Mouse (Mus musculus) heart, embryonic 15.5 days (tissue): ENCODE results near the gene Siva1. TPM values are rescaled to one million over a fixed set of nuclear protein-coding genes. Genes with fewer than 3 reads are reported as not detected.

Experiments used
- ATAC-seq: fragments of 200-750 bp; cut with Nextera tagmentation; replicated peaks from 2 replicates; pipeline ENCODE4 v1.8.0; 2017; ENCODE audit warnings: low read depth, moderate TSS enrichment; ENCODE audit not compliant: insufficient number of reproducible peaks, insufficient read depth, low FRiP score
- H3K27ac ChIP-seq: fragments of 300-500 bp; sonication (generic); 2 replicates; pipeline ENCODE4 v1.5.1; 2015; ENCODE audit warnings: mild to moderate bottlenecking, inconsistent platforms
- H3K27me3 ChIP-seq: fragments of 300-500 bp; sonication (generic); 2 replicates; pipeline ENCODE4 v1.6.1; 2015; ENCODE audit warnings: inconsistent platforms
- H3K36me3 ChIP-seq: fragments of 300-500 bp; sonication (generic); 2 replicates; pipeline ENCODE4 v1.6.1; 2015; ENCODE audit warnings: mild to moderate bottlenecking, inconsistent platforms
- H3K4me1 ChIP-seq: fragments of 300-500 bp; sonication (generic); replicated peaks from 2 replicates; pipeline ENCODE4 v1.6.1; 2015; ENCODE audit warnings: inconsistent platforms
- H3K4me2 ChIP-seq: fragments of 300-500 bp; sonication (generic); 2 replicates; pipeline ENCODE4 v1.6.1; 2015; ENCODE audit warnings: inconsistent platforms, mild to moderate bottlenecking, moderate library complexity
- H3K4me3 ChIP-seq: fragments of 300-500 bp; sonication (generic); 2 replicates; pipeline ENCODE4 v1.5.1; 2015; ENCODE audit warnings: mild to moderate bottlenecking, inconsistent platforms
- H3K9ac ChIP-seq: fragments of 300-500 bp; sonication (generic); 2 replicates; pipeline ENCODE4 v1.6.1; 2015; ENCODE audit warnings: mild to moderate bottlenecking, inconsistent platforms
- H3K9me3 ChIP-seq: fragments of 300-500 bp; sonication (generic); replicated peaks from 2 replicates; pipeline ENCODE4 v1.6.1; 2016; ENCODE audit warnings: inconsistent platforms
- WGBS: fragments of 180-500 bp; shearing (Covaris S2); methylation state at CpG from one replicate; pipeline ENCODE4 v1.1.7; 2015; ENCODE audit warnings: mixed read lengths; 5-methylcytosine and 5-hydroxymethylcytosine counted together
- polyA plus RNA-seq: library from polyadenylated mRNA; unstranded; fragments of >200 nt; fragmentation: Nextera tagmentation; extraction: Ambion mirVana; gene quantifications from 2 replicates; pipeline ENCODE4 v1.2.1, GENCODE M21; 2015

Siva1 gene
- polyA plus RNA-seq, 1 experiment from 2014 or later = 95.4 TPM

GRCm38 (mm10) chr12:112660576-112661326 is 16.3 kb downstream of the Siva1 start:
- Histone ChIP-seq H3K4me3 (peak overlapping the region; percentile 9; the same call in 1 of the 2 replicates), H3K36me3 (peaks cover 54% of the 10 kb centered on the region), H3K4me1 (peaks cover 78% of the 10 kb centered on the region), H3K27ac (peak overlapping the region; percentile 95), H3K9me3 (no peaks in the 10 kb centered on the region), H3K27me3 (no peaks in the 10 kb centered on the region), H3K9ac (peak overlapping the region; percentile 38), H3K4me2 (peak overlapping the region; percentile 52)
- 26% methylated on average over 5 of the region's 5 CpGs for WGBS
- peak; percentile 86 for ATAC-seq

GRCm38 (mm10) chr12:112661327-112661605 is 16.8 kb downstream of the Siva1 start:
- H3K4me3 ChIP-seq = peak overlapping the region; percentile 4; the same call in 1 of the 2 replicates
- H3K27ac ChIP-seq = peak overlapping the region; percentile 95
- peaks cover 83% of the 10 kb centered on the region for H3K4me1 ChIP-seq
- H3K27me3 ChIP-seq = no peaks in the 10 kb centered on the region
- 38% methylated on average over 3 of the region's 3 CpGs for WGBS
- peaks cover 49% of the 10 kb centered on the region for H3K36me3 ChIP-seq
- H3K9ac ChIP-seq = peak overlapping the region; percentile 38
- H3K9me3 ChIP-seq = no peaks in the 10 kb centered on the region
- ATAC-seq = no peak
- H3K4me2 ChIP-seq = peak overlapping the region; percentile 52

DNA sequence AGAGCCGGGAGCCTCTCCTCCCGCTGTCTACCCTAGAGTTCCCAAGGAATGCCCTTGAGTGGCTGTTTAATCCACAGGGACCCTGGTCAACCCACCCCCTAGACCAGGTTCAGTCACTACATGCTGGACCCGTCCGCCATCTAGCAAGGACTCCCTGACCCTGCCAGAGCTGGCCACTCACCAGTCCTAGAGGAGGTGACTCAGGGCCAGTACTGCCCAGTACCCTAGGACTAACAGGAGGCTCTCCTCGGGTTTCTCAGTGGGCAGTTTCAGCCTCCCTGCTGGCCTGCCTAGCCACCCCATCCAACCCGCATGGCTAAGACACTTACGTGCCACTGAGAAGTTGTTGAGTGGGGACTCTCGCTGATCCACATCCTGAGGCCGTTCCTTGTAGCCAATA is 17.4 kb downstream of the Siva1 start:
- no peaks in the 10 kb centered on the region for H3K9me3 ChIP-seq
- 57% methylated on average over 9 of the region's 9 CpGs for WGBS
- H3K27me3 ChIP-seq = no peaks in the 10 kb centered on the region
- H3K9ac ChIP-seq = peak overlapping the region; percentile 38
- H3K36me3 ChIP-seq = peaks cover 43% of the 10 kb centered on the region
- peak overlapping the region; percentile 95 for H3K27ac ChIP-seq
- peak overlapping the region; percentile 52 for H3K4me2 ChIP-seq
- H3K4me3 ChIP-seq = no peak overlapping the region
- peaks cover 89% of the 10 kb centered on the region for H3K4me1 ChIP-seq
- no peak for ATAC-seq

DNA sequence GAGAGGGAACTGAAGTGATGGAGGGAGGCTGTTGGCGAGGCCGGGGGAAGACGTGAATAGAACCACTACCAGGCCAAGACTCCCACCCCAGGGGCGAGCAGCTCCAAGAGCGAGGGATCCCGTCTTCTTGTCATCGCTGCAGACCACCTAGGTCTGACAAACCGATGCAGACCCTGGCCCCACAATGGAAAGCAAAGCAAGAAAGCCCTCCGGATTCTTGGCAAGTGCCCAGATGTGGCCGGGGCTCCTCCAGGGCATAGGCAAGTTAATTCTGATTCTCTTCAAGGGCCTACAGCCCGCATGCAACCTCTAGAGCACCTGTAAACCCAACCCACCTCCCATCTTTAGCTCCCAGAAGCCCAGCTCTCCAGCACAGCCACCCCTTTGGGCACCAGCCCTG is 18.8 kb downstream of the Siva1 start:
- WGBS = 79% methylated on average over 11 of the region's 11 CpGs
- Histone ChIP-seq H3K27me3 (no peaks in the 10 kb centered on the region), H3K4me3 (no peak overlapping the region), H3K9ac (no peak overlapping the region), H3K4me1 (peaks cover 100% of the 10 kb centered on the region), H3K4me2 (no peak overlapping the region), H3K36me3 (peaks cover 40% of the 10 kb centered on the region), H3K9me3 (no peaks in the 10 kb centered on the region), H3K27ac (peak overlapping the region; percentile 95)
- no peak for ATAC-seq

DNA sequence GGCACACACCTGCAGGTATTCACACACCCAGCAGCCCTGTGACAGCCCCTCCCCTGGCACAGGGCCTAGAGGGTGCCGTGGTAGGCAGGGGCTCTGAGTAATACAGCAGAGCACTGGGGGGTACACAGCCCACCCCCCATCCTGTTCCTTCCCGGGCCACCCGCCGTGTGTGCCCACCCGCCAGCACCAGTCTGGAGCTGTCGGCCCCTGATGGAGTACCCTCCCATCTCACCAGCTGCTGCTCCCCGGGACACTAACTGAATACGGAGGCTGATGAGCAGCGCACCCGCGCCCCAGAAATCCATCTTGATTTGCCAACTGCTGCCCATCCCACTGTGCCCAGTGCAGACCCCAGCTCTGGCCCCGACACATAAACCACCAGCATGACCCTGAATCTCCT is 19.2 kb downstream of the Siva1 start:
- Histone ChIP-seq H3K4me3 (no peak overlapping the region), H3K36me3 (peaks cover 40% of the 10 kb centered on the region), H3K4me2 (no peak overlapping the region), H3K4me1 (peaks cover 100% of the 10 kb centered on the region), H3K9me3 (no peaks in the 10 kb centered on the region), H3K27ac (peak overlapping the region; percentile 95), H3K27me3 (no peaks in the 10 kb centered on the region), H3K9ac (no peak overlapping the region)
- no peak for ATAC-seq
- WGBS = 82% methylated on average over 12 of the region's 12 CpGs

GRCm38 (mm10) chr12:112664124-112664523 is 19.6 kb downstream of the Siva1 start:
- WGBS = 34% methylated on average over 2 of the region's 2 CpGs
- Histone ChIP-seq H3K9me3 (no peaks in the 10 kb centered on the region), H3K27me3 (no peaks in the 10 kb centered on the region), H3K9ac (peak overlapping the region; percentile 37; the same call in 1 of the 2 replicates), H3K4me2 (no peak overlapping the region), H3K4me1 (peaks cover 100% of the 10 kb centered on the region), H3K36me3 (peaks cover 40% of the 10 kb centered on the region), H3K27ac (peak overlapping the region; percentile 95), H3K4me3 (no peak overlapping the region)
- no peak for ATAC-seq

- no peak for ATAC-seq
- H3K4me1 ChIP-seq = peaks cover 100% of the 10 kb centered on the region
- peak overlapping the region; percentile 42; the same call in 1 of the 2 replicates for H3K4me2 ChIP-seq
- 0 out of 2 replicates have a peak overlapping the region, but pooled peaks have one; percentile 2 for H3K4me3 ChIP-seq
- no peaks in the 10 kb centered on the region for H3K9me3 ChIP-seq
- H3K27ac ChIP-seq = peak overlapping the region; percentile 80
- H3K27me3 ChIP-seq = no peaks in the 10 kb centered on the region
- 50% methylated on average over 5 of the region's 5 CpGs for WGBS
- H3K9ac ChIP-seq = peak overlapping the region; percentile 11; the same call in 1 of the 2 replicates
- H3K36me3 ChIP-seq = peaks cover 40% of the 10 kb centered on the region
Observed at GRCm38 (mm10) chr12:112664656-112665055, 20.2 kb downstream of the Siva1 start.

- 22% methylated on average over 18 of the region's 18 CpGs for WGBS
- H3K9ac ChIP-seq = peak overlapping the region; percentile 34
- H3K4me2 ChIP-seq = peak overlapping the region; percentile 42
- no peaks in the 10 kb centered on the region for H3K27me3 ChIP-seq
- H3K4me1 ChIP-seq = peaks cover 100% of the 10 kb centered on the region
- H3K9me3 ChIP-seq = no peaks in the 10 kb centered on the region
- peaks cover 43% of the 10 kb centered on the region for H3K36me3 ChIP-seq
- H3K27ac ChIP-seq = peak overlapping the region; percentile 80
- H3K4me3 ChIP-seq = peak overlapping the region; percentile 2; the same call in 1 of the 2 replicates
- ATAC-seq = no peak; the same call in 1 of the 2 replicates
Observed at GRCm38 (mm10) chr12:112665445-112665844, 21.0 kb downstream of the Siva1 start.

GRCm38 (mm10) chr12:112665881-112666544 is 21.5 kb downstream of the Siva1 start:
- H3K9me3 ChIP-seq = no peaks in the 10 kb centered on the region
- peak overlapping the region; percentile 34; the same call in 1 of the 2 replicates for H3K9ac ChIP-seq
- no peaks in the 10 kb centered on the region for H3K27me3 ChIP-seq
- peak overlapping the region; percentile 80 for H3K27ac ChIP-seq
- peak overlapping the region; percentile 2; the same call in 1 of the 2 replicates for H3K4me3 ChIP-seq
- peaks cover 100% of the 10 kb centered on the region for H3K4me1 ChIP-seq
- 68% methylated on average over 9 of the region's 9 CpGs for WGBS
- no peak for ATAC-seq
- H3K4me2 ChIP-seq = peak overlapping the region; percentile 42
- peaks cover 48% of the 10 kb centered on the region for H3K36me3 ChIP-seq

- Histone ChIP-seq H3K9ac (peak overlapping the region; percentile 13; the same call in 1 of the 2 replicates), H3K36me3 (peaks cover 40% of the 10 kb centered on the region), H3K4me2 (no peak overlapping the region), H3K4me1 (peaks cover 100% of the 10 kb centered on the region), H3K9me3 (no peaks in the 10 kb centered on the region), H3K27ac (peak overlapping the region; percentile 60), H3K4me3 (no peak overlapping the region), H3K27me3 (no peaks in the 10 kb centered on the region)
- 57% methylated on average over 10 of the region's 10 CpGs for WGBS
- no peak for ATAC-seq
Observed at GRCm38 (mm10) chr12:112667619-112668297, 23.3 kb downstream of the Siva1 start.
